Mouse (Mus musculus) left cerebral cortex, adult 2 months (tissue): ENCODE results near the gene Tex9. TPM values are rescaled to one million over a fixed set of nuclear protein-coding genes. Genes with fewer than 3 reads are reported as not detected.

Experiments used
- DNase-seq, 2 experiments: peaks; one replicate each; pipeline ENCODE4 v3.0.0; 2021 to 2022; ENCODE audit warnings: low spot score in 2 of 2, mixed read lengths in 1 of 2; ENCODE audit errors: extremely low spot score in 1 of 2
- H3K27ac ChIP-seq: fragments of 200-600 bp; 2 replicates; pipeline ENCODE4 v1.8.1; 2022
- H3K4me3 ChIP-seq: fragments of 200-600 bp; 2 replicates; pipeline ENCODE4 v1.8.1; 2022
- CTCF ChIP-seq: fragments of 200-600 bp; IDR thresholded peaks from 2 replicates; pipeline ENCODE4 v1.8.1; 2022; ENCODE audit warnings: antibody characterized with exemption, mild to moderate bottlenecking, moderate library complexity
- intact Hi-C: fragments of 180-260 bp; cut with DNase I; formaldehyde crosslinking; loops from one replicate; pipeline ENCODE4 v1.15.1; 2025
- total RNA-seq, 2 experiments: library from RNA; stranded (reverse); gene quantifications; 2 replicates each; pipeline ENCODE4 v1.2.3; 2021

Tex9 gene
- total RNA-seq, 2 experiments from 2014 or later, result 11.2 to 12.8 TPM

DNA sequence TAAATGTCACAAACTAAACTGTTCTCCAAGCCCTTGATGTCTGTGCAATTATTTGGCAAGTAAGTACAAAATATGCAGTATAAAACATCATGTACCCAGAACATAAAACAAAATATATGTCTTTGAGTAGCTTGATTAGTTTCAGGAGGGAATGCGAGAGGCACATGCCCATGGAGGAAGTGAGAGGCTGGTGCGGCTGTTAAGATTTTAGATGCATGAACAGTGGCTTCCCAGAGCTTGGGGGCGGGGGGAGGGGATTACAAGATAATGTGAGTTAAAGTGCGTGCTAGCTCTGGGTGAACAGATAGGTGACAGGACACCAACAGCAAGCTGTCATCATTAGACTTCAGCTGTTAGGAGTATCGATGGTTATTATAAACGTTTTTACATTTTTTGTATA lies 40.9 kb downstream of the Tex9 start:
- H3K4me3 ChIP-seq, result no peak overlapping the region
- no peak for TF ChIP-seq CTCF
- intact Hi-C loops, result no loop called here

GRCm38 (mm10) chr9:72450363-72450762 lies 41.6 kb downstream of the Tex9 start:
- no peak for DNase-seq
- no peak overlapping the region for H3K4me3 ChIP-seq
- intact Hi-C loops, result no loop called here
- no peak overlapping the region for H3K27ac ChIP-seq
- no peak for TF ChIP-seq CTCF

More for the DNA sequence above, 40.9 kb downstream of the Tex9 start:
- DNase-seq, result no peak
- H3K27ac ChIP-seq, result no peak overlapping the region

DNA sequence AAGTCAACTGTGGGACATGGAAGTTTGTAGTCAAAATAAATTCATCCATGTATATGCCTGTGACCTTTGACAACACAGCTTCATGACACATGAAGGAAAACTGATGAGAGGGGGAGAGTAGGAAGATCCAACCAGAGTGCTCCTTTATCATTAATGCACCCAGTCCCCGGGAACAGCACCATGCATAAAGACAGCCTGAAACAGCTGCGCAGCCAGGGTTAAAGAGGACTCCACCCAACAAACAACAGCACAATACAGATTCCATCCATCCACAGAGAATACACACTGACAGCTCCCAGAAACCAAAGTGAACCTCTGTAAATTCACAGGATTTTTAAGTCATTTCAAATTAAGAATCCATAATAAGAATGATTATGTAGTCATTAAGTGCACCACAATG lies 42.2 kb downstream of the Tex9 start:
- DNase-seq, result no peak
- TF ChIP-seq CTCF, result no peak
- no peak overlapping the region for H3K27ac ChIP-seq
- no peak overlapping the region for H3K4me3 ChIP-seq
- intact Hi-C loops, result no loop called here

DNA sequence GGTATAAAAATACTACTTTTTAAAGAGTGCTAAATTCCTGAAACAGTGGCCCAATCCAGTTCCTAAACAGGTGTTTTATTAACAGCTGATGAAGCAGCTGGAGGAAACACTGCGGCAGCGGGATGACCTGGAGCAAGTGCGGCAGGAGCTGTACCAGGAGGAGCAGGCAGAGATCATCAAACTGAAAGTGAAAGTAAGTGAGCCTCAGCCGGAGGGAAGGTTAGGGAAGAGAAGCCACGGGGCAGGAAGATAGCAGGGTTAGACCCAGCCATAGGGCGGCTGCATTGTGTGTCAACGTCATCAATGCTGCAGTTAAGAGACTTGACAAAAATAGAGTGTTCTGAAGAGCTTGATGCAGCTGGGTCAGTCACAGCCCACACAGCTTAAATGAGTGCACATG lies 42.6 kb downstream of the Tex9 start:
- intact Hi-C loops, result no loop called here
- DNase-seq, result no peak
- no peak for TF ChIP-seq CTCF
- peak overlapping the region; percentile 31 for H3K4me3 ChIP-seq
- H3K27ac ChIP-seq, result no peak overlapping the region

DNA sequence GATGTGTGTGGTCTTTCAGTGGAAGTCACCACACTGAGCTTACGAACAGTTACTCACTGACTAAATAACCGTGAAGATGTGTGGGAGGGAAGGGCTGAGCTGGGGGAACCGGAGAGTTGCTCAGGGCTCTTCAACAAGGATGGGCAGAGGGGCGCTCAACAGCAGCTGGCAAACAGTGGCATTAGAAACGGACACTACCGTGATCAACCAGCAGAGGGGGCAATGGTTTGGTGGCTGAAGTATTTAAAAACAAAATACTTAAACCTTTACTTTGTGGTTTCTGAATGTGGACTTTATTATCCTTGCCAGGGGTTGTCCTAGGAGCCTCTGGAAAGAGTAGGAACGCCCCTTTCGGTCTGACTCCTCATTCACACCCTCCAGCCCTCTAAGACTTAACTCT lies 44.0 kb downstream of the Tex9 start:
- peak; percentile 36 to 61 for DNase-seq
- TF ChIP-seq CTCF, result peak; percentile 79
- no peak overlapping the region for H3K27ac ChIP-seq
- no peak overlapping the region for H3K4me3 ChIP-seq
- intact Hi-C loops, result no loop called here

- Histone ChIP-seq H3K4me3 (no peak overlapping the region), H3K27ac (no peak overlapping the region)
- intact Hi-C loops, result no loop called here
- no peak for DNase-seq
- TF ChIP-seq CTCF, result no peak
Measured at GRCm38 (mm10) chr9:72441927-72442715, 49.9 kb downstream of the Tex9 start.

GRCm38 (mm10) chr9:72440948-72441926 lies 50.8 kb downstream of the Tex9 start:
- intact Hi-C loops, result no loop called here
- DNase-seq, result no peak
- no peak for TF ChIP-seq CTCF
- Histone ChIP-seq H3K4me3 (no peak overlapping the region), H3K27ac (no peak overlapping the region)

DNA sequence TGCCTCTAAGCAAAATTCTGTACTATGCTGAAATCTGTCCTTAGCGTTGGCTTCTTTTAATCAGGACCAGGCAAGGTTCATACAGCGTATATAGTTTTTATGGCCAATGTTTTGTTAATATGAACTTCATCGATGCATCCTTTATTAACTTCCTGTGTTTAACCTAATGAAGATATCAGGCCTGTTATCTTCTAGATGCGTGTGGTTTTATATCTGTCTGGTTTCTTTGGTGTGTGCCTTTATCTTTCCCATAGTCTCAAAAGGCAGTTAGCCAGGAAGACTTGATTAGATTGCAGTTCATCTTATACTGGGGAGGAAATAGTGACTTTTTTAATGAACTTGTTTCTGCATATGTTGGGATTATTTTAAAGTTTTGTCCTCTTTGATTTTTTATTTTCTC lies 51.7 kb downstream of the Tex9 start:
- Histone ChIP-seq H3K27ac (no peak overlapping the region), H3K4me3 (no peak overlapping the region)
- TF ChIP-seq CTCF, result no peak
- no peak for DNase-seq
- intact Hi-C loops, result no loop called here

DNA sequence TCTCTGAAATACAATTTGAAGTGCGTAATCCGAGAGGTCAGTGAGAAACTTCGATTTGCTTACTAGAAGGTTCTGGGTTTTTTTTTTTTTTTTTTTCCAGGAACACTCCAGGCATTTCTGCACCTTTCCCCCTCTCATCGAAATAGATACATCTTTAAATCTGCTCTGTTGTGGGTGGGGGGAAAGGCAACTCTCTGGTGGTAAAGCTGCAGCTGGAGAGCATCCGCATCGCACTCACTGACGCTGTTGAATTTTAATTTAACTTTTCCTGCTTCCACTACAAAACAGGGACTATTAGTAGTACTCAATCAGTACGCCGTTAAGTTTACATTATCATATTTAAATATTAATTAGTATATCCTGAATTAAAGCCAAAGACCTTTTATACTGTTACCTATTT lies 53.3 kb downstream of the Tex9 start:
- DNase-seq, result no peak
- no peak for TF ChIP-seq CTCF
- no peak overlapping the region for H3K27ac ChIP-seq
- peak overlapping the region; percentile 60 for H3K4me3 ChIP-seq
- intact Hi-C loops, result no loop called here

- peak; percentile 90 to 93 for DNase-seq
- Histone ChIP-seq H3K27ac (no peak within 1 kb of the TSS), H3K4me3 (peak within 1 kb of the TSS; percentile 60)
- intact Hi-C loops, result no loop called here
- peak; percentile 13; the same call in 1 of the 2 replicates for TF ChIP-seq CTCF
Measured at GRCm38 (mm10) chr9:72437822-72438701, 54.0 kb downstream of the Tex9 start, which contains the start of gene Mns1. Gene Mns1, plus strand, starts transcription at chr9:72438011.

DNA sequence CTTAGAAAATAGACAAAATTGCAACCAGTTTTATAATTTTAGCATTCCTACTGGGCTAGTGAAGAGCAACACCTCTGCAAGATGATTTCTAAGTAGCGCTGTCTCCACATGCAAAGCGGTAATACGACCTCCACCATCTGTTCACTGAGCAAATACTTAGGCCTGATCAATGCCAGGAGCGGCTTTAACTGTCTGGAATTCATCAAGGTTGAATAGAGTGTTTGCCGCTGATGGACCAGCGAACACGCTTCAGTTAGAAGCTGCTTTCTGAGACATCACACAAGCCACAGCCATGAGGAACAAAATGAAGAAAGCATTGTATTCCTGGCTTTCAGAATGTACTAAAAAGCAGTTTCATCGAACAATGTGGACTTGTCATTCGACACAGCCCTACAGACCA lies 57.1 kb downstream of the Tex9 start:
- no peak overlapping the region for H3K4me3 ChIP-seq
- no peak for DNase-seq
- no peak for TF ChIP-seq CTCF
- intact Hi-C loops, result no loop called here
- no peak overlapping the region for H3K27ac ChIP-seq
